Mouse (Mus musculus): ENCODE measurements around the gene Mettl6. TPM values are rescaled to one million over a fixed set of nuclear protein-coding genes. Genes with fewer than 3 reads are reported as not detected.

Mettl6 gene
- polyA plus RNA-seq, 1 experiment from 2014 or later = 55.0 TPM

Other genes starting within 250 kb of the Mettl6 start
- gene Phf7, start 243.7 kb downstream of the Mettl6 start, polyA plus RNA-seq (2015; fragmentation: Nextera tagmentation; extraction: Ambion mirVana) = 11.9 and 13.6 TPM in 2 replicates
- gene Bap1, start 243.6 kb downstream of the Mettl6 start, polyA plus RNA-seq (2015; fragmentation: Nextera tagmentation; extraction: Ambion mirVana) = 114 and 117 TPM in 2 replicates
- gene Dnah1, start 171.1 kb downstream of the Mettl6 start, polyA plus RNA-seq (2015; fragmentation: Nextera tagmentation; extraction: Ambion mirVana) = 4.1 and 4.6 TPM in 2 replicates
- gene Capn7, start 158.4 kb downstream of the Mettl6 start, polyA plus RNA-seq (2015; fragmentation: Nextera tagmentation; extraction: Ambion mirVana) = 70.5 and 76.3 TPM in 2 replicates
- gene Sh3bp5, start 59.0 kb downstream of the Mettl6 start, polyA plus RNA-seq (2015; fragmentation: Nextera tagmentation; extraction: Ambion mirVana) = 140 and 142 TPM in 2 replicates
- gene Eaf1, start 641 bp downstream of the Mettl6 start, polyA plus RNA-seq (2015; fragmentation: Nextera tagmentation; extraction: Ambion mirVana) = 9.6 and 10.9 TPM in 2 replicates
- 0.19 and 0.34 TPM in 2 replicates for gene Colq, start 96.3 kb upstream of the Mettl6 start, polyA plus RNA-seq (2015; fragmentation: Nextera tagmentation; extraction: Ambion mirVana)
- 0.61 and 1.7 TPM in 2 replicates for gene Gm49387, start 145.8 kb upstream of the Mettl6 start, polyA plus RNA-seq (2015; fragmentation: Nextera tagmentation; extraction: Ambion mirVana)
- gene Btd, start 146.0 kb upstream of the Mettl6 start, polyA plus RNA-seq (2015; fragmentation: Nextera tagmentation; extraction: Ambion mirVana) = 17.3 and 18.7 TPM in 2 replicates
- gene Hacl1, start 146.2 kb upstream of the Mettl6 start, polyA plus RNA-seq (2015; fragmentation: Nextera tagmentation; extraction: Ambion mirVana) = 9.8 and 10.4 TPM in 2 replicates